In the genomic region with DNA sequence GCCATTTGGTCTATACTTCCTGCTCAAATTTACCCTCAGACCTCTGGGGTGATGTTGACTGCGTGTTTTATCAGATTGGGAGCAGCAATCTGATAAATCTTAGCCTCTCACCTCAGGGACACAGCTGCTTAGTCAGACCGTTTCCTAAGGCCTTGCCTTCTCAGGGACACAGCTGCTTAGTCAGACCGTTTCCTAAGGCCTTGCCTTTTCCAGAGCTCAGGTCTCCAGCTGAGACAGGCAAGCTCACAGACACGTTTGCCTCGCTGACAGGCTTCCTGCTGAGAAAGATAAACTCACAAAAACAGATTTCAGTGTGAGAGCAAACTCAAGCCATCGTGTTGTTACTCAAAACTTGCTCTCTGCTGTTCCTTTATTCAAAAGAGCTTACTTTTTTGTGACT, we compare ENCODE assay signal across 15 mouse cellular contexts. TPM values are rescaled to one million over a fixed set of nuclear protein-coding genes. Genes with fewer than 3 reads are reported as not detected.
A peak's percentile ranks its signal among the peaks of the same experiment; 100 is the strongest.
DNase-seq lines count a peak whose midpoint lies in the region; ATAC-seq and TF ChIP-seq lines count a peak whose summit lies in the region.
"Had no signal": no experiment of that assay in that cellular context is flagged by ENCODE, and none has a peak within 500 bp of the region (broad histone marks: within the 10 kb centered on the region; RNA-seq: fewer than 3 reads in every experiment).

No protein-coding gene starts in this region.

- no peak for TF ChIP-seq POLR2A in cortical plate, adult 2 months (IDR thresholded peaks at IDR 0.05; ENCODE audit: extremely low read depth, insufficient read depth, low read length)

- no peak for DNase-seq in hindbrain, embryonic 10.5 days (ENCODE audit: low spot score)
- DNase-seq in hindbrain, embryonic 11.5 days (ENCODE audit: low spot score), result no peak
- DNase-seq in heart, postnatal 0 days (ENCODE audit: low spot score), result peak; percentile 79
- no peak for DNase-seq in left cerebral cortex, adult 8-10 months (ENCODE audit: low spot score in 2 of 2)
- DNase-seq: cerebellum, postnatal 14 days; kidney, postnatal 25 days; left cerebral cortex, postnatal 4 days had no signal

- TF ChIP-seq EP300 in heart, postnatal 0 days (IDR thresholded peaks at IDR 0.05; ENCODE audit: low read depth), result no peak

- WGBS in hindbrain, embryonic 10.5 days, result 7% methylated on average over 6 of the region's 6 CpGs
- 9% methylated on average over 6 of the region's 6 CpGs for WGBS in hindbrain, embryonic 11.5 days
- 5% methylated on average over 6 of the region's 6 CpGs for WGBS in heart, postnatal 0 days
- 4% methylated on average over 6 of the region's 6 CpGs for WGBS in forebrain, embryonic 13.5 days

- H3K4me1 ChIP-seq in hindbrain, embryonic 10.5 days (replicated peaks), result peaks cover 30% of the 10 kb centered on the region
- H3K4me1 ChIP-seq in hindbrain, embryonic 11.5 days (replicated peaks; ENCODE audit: control insufficient read depth, insufficient read depth, low read length), result no peaks in the 10 kb centered on the region; the same call in 1 of the 2 replicates
- H3K4me1 ChIP-seq in E14TG2a.4 (replicated peaks; ENCODE audit: low read depth, low read length), result peaks cover 57% of the 10 kb centered on the region
- no peaks in the 10 kb centered on the region for H3K4me1 ChIP-seq in cortical plate, adult 2 months (ENCODE audit: control insufficient read depth, insufficient read depth, low read length)
- H3K4me1 ChIP-seq in heart, postnatal 0 days (ENCODE audit: control insufficient read depth, insufficient read depth), result peaks cover 27% of the 10 kb centered on the region
- no peaks in the 10 kb centered on the region for H3K4me1 ChIP-seq in forebrain, embryonic 13.5 days
- H3K4me1 ChIP-seq: forebrain, embryonic 12.5 days; midbrain, embryonic 12.5 days; stomach, embryonic 15.5 days had no signal

- no peak overlapping the region for H3K4me2 ChIP-seq in hindbrain, embryonic 11.5 days (replicated peaks; ENCODE audit: low read depth, low read length)
- peak overlapping the region; percentile 67 for H3K4me2 ChIP-seq in heart, postnatal 0 days (ENCODE audit: low read depth, low read length)
- H3K4me2 ChIP-seq in forebrain, embryonic 13.5 days, result no peak overlapping the region
- H3K4me2 ChIP-seq: forebrain, embryonic 12.5 days; midbrain, embryonic 12.5 days had no signal

- H3K4me3 ChIP-seq in hindbrain, embryonic 10.5 days, result no peak overlapping the region
- no peak overlapping the region for H3K4me3 ChIP-seq in hindbrain, embryonic 11.5 days (ENCODE audit: low read depth, low read length)
- H3K4me3 ChIP-seq in E14TG2a.4 (replicated peaks; ENCODE audit: low read length), result peak overlapping the region; percentile 70
- no peak overlapping the region for H3K4me3 ChIP-seq in cortical plate, adult 2 months (ENCODE audit: insufficient read depth, low read length)
- H3K4me3 ChIP-seq in heart, postnatal 0 days (ENCODE audit: low read depth, low read length), result no peak overlapping the region; the same call in 1 of the 2 replicates
- no peak overlapping the region for H3K4me3 ChIP-seq in forebrain, embryonic 13.5 days
- H3K4me3 ChIP-seq: forebrain, embryonic 12.5 days; midbrain, embryonic 12.5 days; stomach, embryonic 15.5 days had no signal

- no peaks in the 10 kb centered on the region for H3K36me3 ChIP-seq in hindbrain, embryonic 10.5 days
- no peaks in the 10 kb centered on the region for H3K36me3 ChIP-seq in hindbrain, embryonic 11.5 days (ENCODE audit: control insufficient read depth, insufficient read depth, low read length)
- H3K36me3 ChIP-seq in E14TG2a.4 (ENCODE audit: insufficient read depth, low read length), result peaks cover 31% of the 10 kb centered on the region
- peaks cover 16% of the 10 kb centered on the region; the same call in 1 of the 2 replicates for H3K36me3 ChIP-seq in heart, postnatal 0 days (replicated peaks; ENCODE audit: control insufficient read depth, insufficient read depth, low read length)
- no peaks in the 10 kb centered on the region for H3K36me3 ChIP-seq in forebrain, embryonic 13.5 days (ENCODE audit: poor library complexity, severe bottlenecking)
- H3K36me3 ChIP-seq: forebrain, embryonic 12.5 days; midbrain, embryonic 12.5 days; stomach, embryonic 15.5 days had no signal

- no peak for TF ChIP-seq CTCF in E14TG2a.4 (conservative IDR thresholded peaks at IDR 0.05; ENCODE audit: low read length)
- TF ChIP-seq CTCF in cortical plate, adult 2 months (IDR thresholded peaks at IDR 0.05; ENCODE audit: extremely low read depth, insufficient read depth, low read length), result no peak
- TF ChIP-seq CTCF in heart, postnatal 0 days (IDR thresholded peaks at IDR 0.05; ENCODE audit: low read depth), result no peak

- ATAC-seq in hindbrain, embryonic 11.5 days (ENCODE audit: low FRiP score), result no peak
- peak; percentile 67 for ATAC-seq in heart, postnatal 0 days (ENCODE audit: insufficient read depth, low read depth)
- ATAC-seq in megakaryocyte, adult 5-6 weeks (ENCODE audit: poor library complexity, severe bottlenecking), result no peak
- no peak for ATAC-seq in forebrain, embryonic 13.5 days
- ATAC-seq: activated CD4-positive, CD25-positive, alpha-beta regulatory T cell, adult 4 months had no signal

- no peaks in the 10 kb centered on the region for H3K27me3 ChIP-seq in hindbrain, embryonic 10.5 days (ENCODE audit: insufficient read depth, poor library complexity, severe bottlenecking)
- no peaks in the 10 kb centered on the region for H3K27me3 ChIP-seq in hindbrain, embryonic 11.5 days (ENCODE audit: control insufficient read depth, insufficient read depth, low read length)
- no peaks in the 10 kb centered on the region for H3K27me3 ChIP-seq in E14TG2a.4 (ENCODE audit: insufficient read depth, low read length)
- H3K27me3 ChIP-seq in heart, postnatal 0 days (ENCODE audit: control insufficient read depth, insufficient read depth, low read length), result no peaks in the 10 kb centered on the region
- H3K27me3 ChIP-seq in forebrain, embryonic 13.5 days, result no peaks in the 10 kb centered on the region
- H3K27me3 ChIP-seq: forebrain, embryonic 12.5 days; midbrain, embryonic 12.5 days; stomach, embryonic 15.5 days had no signal

- no peaks in the 10 kb centered on the region for H3K9me3 ChIP-seq in hindbrain, embryonic 10.5 days
- H3K9me3 ChIP-seq in hindbrain, embryonic 11.5 days (ENCODE audit: control insufficient read depth, low read length), result no peaks in the 10 kb centered on the region
- peaks cover 3% of the 10 kb centered on the region; the same call in 1 of the 2 replicates for H3K9me3 ChIP-seq in E14TG2a.4 (ENCODE audit: low read length)
- H3K9me3 ChIP-seq in heart, postnatal 0 days (replicated peaks; ENCODE audit: control insufficient read depth, low read length), result no peaks in the 10 kb centered on the region
- no peaks in the 10 kb centered on the region for H3K9me3 ChIP-seq in forebrain, embryonic 13.5 days (replicated peaks)
- H3K9me3 ChIP-seq: forebrain, embryonic 12.5 days; midbrain, embryonic 12.5 days; stomach, embryonic 15.5 days had no signal

- H3K9ac ChIP-seq in hindbrain, embryonic 11.5 days (ENCODE audit: low read depth, low read length), result no peak overlapping the region
- peak overlapping the region; percentile 11; the same call in 1 of the 2 replicates for H3K9ac ChIP-seq in heart, postnatal 0 days (replicated peaks; ENCODE audit: low read depth, low read length)
- H3K9ac ChIP-seq in forebrain, embryonic 13.5 days, result no peak overlapping the region
- H3K9ac ChIP-seq: forebrain, embryonic 12.5 days; midbrain, embryonic 12.5 days; stomach, embryonic 15.5 days had no signal

- peak overlapping the region; percentile 9; the same call in 1 of the 2 replicates for H3K27ac ChIP-seq in hindbrain, embryonic 10.5 days
- no peak overlapping the region for H3K27ac ChIP-seq in hindbrain, embryonic 11.5 days (ENCODE audit: low read depth, low read length)
- 0 out of 2 replicates have a peak overlapping the region, but pooled peaks have one; percentile 30 for H3K27ac ChIP-seq in cortical plate, adult 2 months (ENCODE audit: insufficient read depth, low read length)
- H3K27ac ChIP-seq in heart, postnatal 0 days (ENCODE audit: low read depth), result peak overlapping the region; percentile 89
- no peak overlapping the region for H3K27ac ChIP-seq in forebrain, embryonic 13.5 days
- H3K27ac ChIP-seq: forebrain, embryonic 12.5 days; midbrain, embryonic 12.5 days; stomach, embryonic 15.5 days had no signal

RNA-seq across cellular contexts. Expression of gene Tfpi, which starts 1.9 kb away (rescaled TPM):
- polyA plus RNA-seq in hindbrain, embryonic 10.5 days (2016; fragmentation: Nextera tagmentation; extraction: Ambion mirVana), result 18.1 and 18.2 TPM in 2 replicates
- polyA plus RNA-seq in hindbrain, embryonic 11.5 days (2014; fragmentation: Nextera tagmentation; extraction: Ambion mirVana), result 21.8 TPM in 2 replicates
- polyA plus RNA-seq in cortical plate, adult 2 months (2012; rRNA removed), result 4.6 TPM in 2 replicates
- 55.2 and 58.1 TPM in 2 replicates for total RNA-seq in heart, postnatal 0 days (2014; rRNA removed; ENCODE audit: low replicate concordance)
- 58.4 and 59.5 TPM in 2 replicates for polyA plus RNA-seq in heart, postnatal 0 days (2015; fragmentation: Nextera tagmentation; extraction: Ambion mirVana)
- total RNA-seq in left cerebral cortex, adult 8-10 months (2022), result 1 to 10 TPM; 4.3 to 5.0 (median 4.3) TPM
- 7.0 and 8.3 TPM in 2 replicates for total RNA-seq in megakaryocyte, adult 5-6 weeks (2015)
- total RNA-seq in megakaryocyte, adult 5-6 weeks (2017), result 7.5 and 8.4 TPM in 2 replicates
- 8.5 and 9.7 TPM in 2 replicates for polyA plus RNA-seq in forebrain, embryonic 13.5 days (2015; fragmentation: Nextera tagmentation; extraction: Ambion mirVana)

RNA-seq across cellular contexts. Expression of gene Calcrl, which starts 49.4 kb away (rescaled TPM):
- polyA plus RNA-seq in hindbrain, embryonic 10.5 days (2016; fragmentation: Nextera tagmentation; extraction: Ambion mirVana), result 12.9 and 13.1 TPM in 2 replicates
- polyA plus RNA-seq in hindbrain, embryonic 11.5 days (2014; fragmentation: Nextera tagmentation; extraction: Ambion mirVana), result 17.7 and 18.5 TPM in 2 replicates
- 3.7 and 3.8 TPM in 2 replicates for polyA plus RNA-seq in cortical plate, adult 2 months (2012; rRNA removed)
- 32.3 and 78.2 TPM in 2 replicates for total RNA-seq in heart, postnatal 0 days (2014; rRNA removed; ENCODE audit: low replicate concordance)
- polyA plus RNA-seq in heart, postnatal 0 days (2015; fragmentation: Nextera tagmentation; extraction: Ambion mirVana), result 26.5 and 28.5 TPM in 2 replicates
- total RNA-seq in left cerebral cortex, adult 8-10 months (2022), result 1 to 10 TPM; 6.5 to 8.9 (median 7.1) TPM
- total RNA-seq in megakaryocyte, adult 5-6 weeks (2015), result 17.8 and 25.6 TPM in 2 replicates
- total RNA-seq in megakaryocyte, adult 5-6 weeks (2017), result 49.4 and 66.0 TPM in 2 replicates
- 5.6 and 5.7 TPM in 2 replicates for polyA plus RNA-seq in forebrain, embryonic 13.5 days (2015; fragmentation: Nextera tagmentation; extraction: Ambion mirVana)

Comparison
In these comparisons a context has a peak if more than half of its experiments do, and no peak if none do; other contexts are left out.
1. H3K27ac ChIP-seq: peak in hindbrain, embryonic 10.5 days (single experiment), cortical plate, adult 2 months (single experiment) and heart, postnatal 0 days (single experiment); none in hindbrain, embryonic 11.5 days (single experiment) and forebrain, embryonic 13.5 days (single experiment).